Mouse (Mus musculus) CH12.LX (cell line): ENCODE data around the gene 3830406C13Rik.

Source experiments
- CHD2 ChIP-seq: IDR thresholded peaks from 2 replicates; pipeline ENCODE4 v1.6.1; 2011; ENCODE audit warnings: low read length, improper control_type of control experiment
- CTCF ChIP-seq, 2 experiments: IDR thresholded peaks in 1 of 2; conservative IDR thresholded peaks in 1 of 2; 2 replicates each; pipeline ENCODE4 v1.5.1; 2011 to 2012; ENCODE audit warnings: low read depth in 2 of 2, low read length in 2 of 2, improper control_type of control experiment in 1 of 2, inconsistent platforms in 1 of 2, mild to moderate bottlenecking in 1 of 2, moderate library complexity in 1 of 2
- KAT2A ChIP-seq: IDR thresholded peaks from 2 replicates; pipeline ENCODE4 v1.6.1; 2012; ENCODE audit warnings: low read length, improper control_type of control experiment, inconsistent platforms; ENCODE audit not compliant: insufficient replicate concordance
- MXI1 ChIP-seq: IDR thresholded peaks from 2 replicates; pipeline ENCODE4 v1.6.1; 2011; ENCODE audit warnings: mild to moderate bottlenecking, low read depth, low read length, improper control_type of control experiment
- POLR2A ChIP-seq: IDR thresholded peaks from 2 replicates; pipeline ENCODE4 v1.6.1; 2011; ENCODE audit warnings: low read depth, mild to moderate bottlenecking, improper control_type of control experiment, low read length
- ZMIZ1 ChIP-seq: IDR thresholded peaks from 2 replicates; pipeline ENCODE4 v1.6.1; 2012; ENCODE audit warnings: low read depth, mild to moderate bottlenecking, inconsistent platforms, low read length, improper control_type of control experiment

GRCm38 (mm10) chr14:12345241-12345921, 61.4 kb downstream of the 3830406C13Rik start:
- no peak for TF ChIP-seq ZMIZ1
- TF ChIP-seq MXI1, result no peak
- no peak for TF ChIP-seq CTCF (conservative IDR thresholded peaks at IDR 0.05 in 1 of 2, IDR thresholded peaks at IDR 0.05 in 1 of 2; ENCODE audit: low read depth in 2 of 2, low read length in 2 of 2)
- no peak for TF ChIP-seq KAT2A
- no peak for TF ChIP-seq POLR2A
- TF ChIP-seq CHD2, result no peak
